Mouse (Mus musculus): ENCODE data around the gene Atxn7.

DNA sequence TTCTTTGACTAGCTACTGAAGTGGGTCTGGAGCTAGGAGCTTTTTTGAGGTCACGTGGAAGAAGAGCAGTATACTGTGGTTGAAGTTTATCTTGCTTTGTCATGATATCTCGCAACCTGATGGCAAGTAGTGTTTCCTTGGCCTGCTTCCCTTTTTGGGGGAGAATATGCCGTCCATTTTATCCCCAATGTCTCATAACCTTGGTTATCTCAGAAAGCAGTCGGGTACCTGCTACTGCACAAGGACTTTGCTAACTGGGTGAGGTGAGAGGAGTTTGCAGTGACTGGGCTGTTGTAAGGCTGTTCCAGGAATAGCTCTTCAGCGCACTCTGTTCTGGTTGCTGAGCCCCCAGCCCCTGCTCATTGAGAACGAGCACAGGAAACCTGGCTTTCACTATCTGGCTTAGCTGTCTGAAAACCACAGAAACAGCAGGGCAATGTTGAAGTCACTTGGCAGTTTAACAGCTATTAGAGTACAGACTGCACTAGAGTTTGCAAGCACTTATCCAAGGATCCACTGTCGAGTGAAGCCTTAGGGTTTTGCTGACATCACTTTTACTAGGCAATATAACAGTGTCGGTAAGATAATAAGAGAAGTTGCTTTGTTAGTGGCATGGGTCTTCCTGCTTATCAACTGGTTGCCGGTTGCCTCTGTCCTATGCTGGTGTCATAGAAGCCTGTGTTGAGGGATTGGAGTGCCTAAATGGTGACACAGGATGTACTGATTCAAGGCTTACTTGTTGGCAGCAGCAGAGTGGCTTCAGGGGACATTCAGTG is 127.0 kb downstream of the Atxn7 start:
- TF ChIP-seq CTCF (conservative IDR thresholded peaks at IDR 0.05; ENCODE audit: insufficient read depth, insufficient read length, low read depth, low read length) (no peak), POLR2A (IDR thresholded peaks at IDR 0.05; ENCODE audit: low read depth, low read length) (no peak)
